Mouse (Mus musculus) thymus, adult 2 months (tissue): ENCODE data around the gene Ptk6.

Source experiments
- CTCF ChIP-seq: fragments of 200-500 bp; IDR thresholded peaks from 2 replicates; pipeline ENCODE4 v1.5.1; 2012; ENCODE audit warnings: mild to moderate bottlenecking, control low read depth, low read length, moderate library complexity, borderline replicate concordance; ENCODE audit not compliant: control insufficient read depth, poor library complexity, insufficient read depth; ENCODE audit errors: extremely low read depth
- POLR2A ChIP-seq: fragments of 200-500 bp; IDR thresholded peaks from 2 replicates; pipeline ENCODE4 v1.6.1; 2012; ENCODE audit warnings: mild to moderate bottlenecking, low read length, control low read depth, moderate library complexity; ENCODE audit not compliant: control insufficient read depth, poor library complexity, insufficient read depth; ENCODE audit errors: extremely low read depth

- TF ChIP-seq CTCF, result no peak
- TF ChIP-seq POLR2A, result no peak
Measured at GRCm38 (mm10) chr2:181212389-181213020, 9.9 kb upstream of the Ptk6 start.
